Mouse (Mus musculus) thymus, adult 2 months (tissue): ENCODE data around the gene Tnrc6b.

Experiments
- CTCF ChIP-seq: fragments of 200-500 bp; IDR thresholded peaks from 2 replicates; pipeline ENCODE4 v1.5.1; 2012; ENCODE audit warnings: mild to moderate bottlenecking, control low read depth, low read length, moderate library complexity, borderline replicate concordance; ENCODE audit not compliant: control insufficient read depth, poor library complexity, insufficient read depth; ENCODE audit errors: extremely low read depth
- POLR2A ChIP-seq: fragments of 200-500 bp; IDR thresholded peaks from 2 replicates; pipeline ENCODE4 v1.6.1; 2012; ENCODE audit warnings: mild to moderate bottlenecking, low read length, control low read depth, moderate library complexity; ENCODE audit not compliant: control insufficient read depth, poor library complexity, insufficient read depth; ENCODE audit errors: extremely low read depth

- TF ChIP-seq CTCF: no peak
- no peak for TF ChIP-seq POLR2A
These were observed 73.4 kb downstream of the Tnrc6b start for GRCm38 (mm10) chr15:80784553-80784971.
